8 mouse cellular contexts compared by ENCODE assay signal in the genomic region with DNA sequence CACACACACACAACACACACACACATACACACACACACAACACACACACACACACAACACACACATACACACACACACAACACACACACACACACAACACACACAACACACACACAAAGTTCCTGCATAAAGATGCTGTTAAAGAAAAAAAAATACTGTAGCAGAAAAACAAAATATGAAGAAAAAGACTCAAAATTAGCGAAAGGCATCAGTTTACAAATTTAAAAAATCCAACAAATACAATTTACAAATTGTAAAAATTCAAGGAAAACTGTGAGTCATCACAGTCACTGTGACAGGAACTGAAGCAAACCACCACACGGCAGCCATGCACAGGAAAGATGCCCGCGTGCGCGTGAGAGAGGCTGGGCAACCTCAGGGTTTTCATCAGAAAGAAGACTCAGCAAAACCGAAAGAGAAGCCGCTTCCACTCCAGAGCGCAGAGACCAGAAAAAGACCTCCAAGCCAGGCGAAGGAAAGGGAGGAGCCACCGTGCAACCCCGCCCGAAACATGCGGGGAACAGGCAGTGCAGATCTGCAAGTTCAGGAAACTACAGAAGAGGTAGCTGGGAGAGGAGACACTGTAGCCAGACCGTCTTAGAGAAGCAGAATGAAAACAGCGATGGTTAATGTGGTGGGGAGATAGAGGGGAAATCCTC. TPM values are rescaled to one million over a fixed set of nuclear protein-coding genes. Genes with fewer than 3 reads are reported as not detected.
DNase-seq lines count a peak whose midpoint lies in the region; ATAC-seq and TF ChIP-seq lines count a peak whose summit lies in the region.

No protein-coding gene starts in this region.

- TF ChIP-seq POLR2A in CH12.LX (IDR thresholded peaks at IDR 0.05; ENCODE audit: low read depth, low read length) = peak; percentile 80

- TF ChIP-seq RAD21 in CH12.LX (IDR thresholded peaks at IDR 0.05; ENCODE audit: low read depth, low read length) = no peak

- no peak for DNase-seq in embryonic facial prominence, embryonic 14.5 days (ENCODE audit: low spot score)
- no peak for DNase-seq in embryonic facial prominence, embryonic 10.5 days (ENCODE audit: low spot score)
- DNase-seq in CH12.LX (ENCODE audit: extremely low read depth) = peak; percentile 90
- DNase-seq in liver, embryonic 14.5 days (ENCODE audit: low read depth in 3 of 3, low spot score in 3 of 3) = no peak
- peak; percentile 43 for DNase-seq in skeletal muscle tissue, adult 2 months (ENCODE audit: low read depth, low spot score)
- DNase-seq in ovary, adult 18-20 months (ENCODE audit: low spot score) = no peak
- no peak for DNase-seq in forebrain, postnatal 0 days

- 0 out of 2 replicates have a peak, but pooled peaks cover 8% of the 10 kb centered on the region for H3K4me1 ChIP-seq in embryonic facial prominence, embryonic 14.5 days (ENCODE audit: control insufficient read depth, insufficient read depth, low read length)
- H3K4me1 ChIP-seq in embryonic facial prominence, embryonic 10.5 days = peaks cover 13% of the 10 kb centered on the region
- H3K4me1 ChIP-seq in CH12.LX (ENCODE audit: control insufficient read depth in 1 of 2, insufficient read depth in 2 of 2) = peaks cover 11 to 52% of the 10 kb centered on the region in 2 experiments
- H3K4me1 ChIP-seq in heart, embryonic 12.5 days (replicated peaks) = 0 out of 2 replicates have a peak, but pooled peaks cover 11% of the 10 kb centered on the region
- no peaks in the 10 kb centered on the region; a peak in 1 of 4 replicates for H3K4me1 ChIP-seq in liver, embryonic 14.5 days (replicated peaks; ENCODE audit: control insufficient read depth in 2 of 2, insufficient read depth in 2 of 2, low read length in 1 of 2)
- no peaks in the 10 kb centered on the region for H3K4me1 ChIP-seq in forebrain, postnatal 0 days (ENCODE audit: insufficient read depth)

- dilution Hi-C loops in CH12.LX (cut with MboI; ENCODE audit: extremely low pct_ligation_motif_present, extremely low pct_unique_long_range_greater_than_20kb, low sequenced_read_pairs) = no loop called here

- no peak for TF ChIP-seq CTCF in CH12.LX (conservative IDR thresholded peaks at IDR 0.05 in 1 of 2, IDR thresholded peaks at IDR 0.05 in 1 of 2; ENCODE audit: low read depth in 2 of 2, low read length in 2 of 2)
- no peak for TF ChIP-seq CTCF in liver, embryonic 14.5 days (IDR thresholded peaks at IDR 0.05; ENCODE audit: low read depth)
- TF ChIP-seq CTCF in forebrain, postnatal 0 days (IDR thresholded peaks at IDR 0.05; ENCODE audit: low read depth) = no peak

- in situ Hi-C loops in CH12.LX (cut with MboI; ENCODE audit: low pct_ligation_motif_present, low pct_unique_long_range_greater_than_20kb, low sequenced_read_pairs) = no loop called here

- WGBS in embryonic facial prominence, embryonic 14.5 days = 65% methylated on average over 16 of the region's 16 CpGs
- 76% methylated on average over 16 of the region's 16 CpGs for WGBS in embryonic facial prominence, embryonic 10.5 days
- WGBS in heart, embryonic 12.5 days = 49% methylated on average over 16 of the region's 16 CpGs
- 8% methylated on average over 16 of the region's 16 CpGs for WGBS in liver, embryonic 14.5 days (ENCODE audit: insufficient replicate concordance)
- WGBS in forebrain, postnatal 0 days = 74% methylated on average over 16 of the region's 16 CpGs

- H3K79me2 ChIP-seq in CH12.LX (replicated peaks; ENCODE audit: control insufficient read depth, extremely low read depth, insufficient read depth, poor library complexity, severe bottlenecking) = no peaks in the 10 kb centered on the region

- H3K4me2 ChIP-seq in embryonic facial prominence, embryonic 14.5 days (ENCODE audit: low read depth, low read length) = peak overlapping the region; percentile 31; the same call in 1 of the 2 replicates
- peak overlapping the region; percentile 39 for H3K4me2 ChIP-seq in CH12.LX (ENCODE audit: insufficient read depth, low read depth, poor library complexity, severe bottlenecking)
- peak overlapping the region; percentile 49 for H3K4me2 ChIP-seq in heart, embryonic 12.5 days
- peak overlapping the region; percentile 48 for H3K4me2 ChIP-seq in liver, embryonic 14.5 days (ENCODE audit: low read depth)
- no peak overlapping the region for H3K4me2 ChIP-seq in forebrain, postnatal 0 days (ENCODE audit: low read depth)

- no peaks in the 10 kb centered on the region for H3K36me3 ChIP-seq in embryonic facial prominence, embryonic 14.5 days (ENCODE audit: control insufficient read depth, insufficient read depth, low read length)
- H3K36me3 ChIP-seq in embryonic facial prominence, embryonic 10.5 days (replicated peaks) = no peaks in the 10 kb centered on the region
- no peaks in the 10 kb centered on the region for H3K36me3 ChIP-seq in CH12.LX (replicated peaks in 1 of 2; ENCODE audit: control insufficient read depth in 1 of 2, insufficient read depth in 1 of 2, low read length in 1 of 2)
- no peaks in the 10 kb centered on the region for H3K36me3 ChIP-seq in heart, embryonic 12.5 days
- no peaks in the 10 kb centered on the region for H3K36me3 ChIP-seq in liver, embryonic 14.5 days (replicated peaks; ENCODE audit: control insufficient read depth, insufficient read depth, low read depth)
- no peaks in the 10 kb centered on the region for H3K36me3 ChIP-seq in forebrain, postnatal 0 days (ENCODE audit: insufficient read depth)

- no peaks in the 10 kb centered on the region for H3K27me3 ChIP-seq in embryonic facial prominence, embryonic 14.5 days (replicated peaks; ENCODE audit: control insufficient read depth, insufficient read depth, low read length)
- H3K27me3 ChIP-seq in embryonic facial prominence, embryonic 10.5 days (replicated peaks; ENCODE audit: low read depth, poor library complexity, severe bottlenecking) = no peaks in the 10 kb centered on the region
- no peaks in the 10 kb centered on the region for H3K27me3 ChIP-seq in CH12.LX (replicated peaks)
- H3K27me3 ChIP-seq in heart, embryonic 12.5 days (replicated peaks) = no peaks in the 10 kb centered on the region
- H3K27me3 ChIP-seq in liver, embryonic 14.5 days (ENCODE audit: control insufficient read depth, insufficient read depth, low read length) = no peaks in the 10 kb centered on the region
- H3K27me3 ChIP-seq in forebrain, postnatal 0 days (ENCODE audit: insufficient read depth, low read length) = no peaks in the 10 kb centered on the region

- no peak for ATAC-seq in embryonic facial prominence, embryonic 14.5 days (ENCODE audit: low read depth)
- no peak for ATAC-seq in heart, embryonic 12.5 days (ENCODE audit: insufficient number of reproducible peaks, low FRiP score)
- ATAC-seq in liver, embryonic 14.5 days (ENCODE audit: insufficient read depth) = peak; percentile 45
- ATAC-seq in forebrain, postnatal 0 days = no peak

- H3K9ac ChIP-seq in embryonic facial prominence, embryonic 14.5 days (ENCODE audit: low read depth, low read length) = no peak overlapping the region
- peak overlapping the region; percentile 34 for H3K9ac ChIP-seq in CH12.LX (ENCODE audit: insufficient read depth, low read depth)
- H3K9ac ChIP-seq in heart, embryonic 12.5 days = no peak overlapping the region; the same call in 1 of the 2 replicates
- no peak overlapping the region for H3K9ac ChIP-seq in liver, embryonic 14.5 days (replicated peaks)
- no peak overlapping the region for H3K9ac ChIP-seq in forebrain, postnatal 0 days

- no peak overlapping the region for H3K4me3 ChIP-seq in embryonic facial prominence, embryonic 14.5 days (ENCODE audit: low read depth, low read length)
- no peak overlapping the region for H3K4me3 ChIP-seq in embryonic facial prominence, embryonic 10.5 days
- peak overlapping the region; percentile 13 to 30 (median 26) for H3K4me3 ChIP-seq in CH12.LX (replicated peaks in 1 of 3; ENCODE audit: low read depth in 2 of 3, low read length in 2 of 3, poor library complexity in 1 of 3)
- H3K4me3 ChIP-seq in heart, embryonic 12.5 days = peak overlapping the region; percentile 24; the same call in 1 of the 2 replicates
- 0 out of 4 replicates have a peak overlapping the region, but pooled peaks of 1 of the 2 experiments have one; percentile 6 for H3K4me3 ChIP-seq in liver, embryonic 14.5 days (ENCODE audit: insufficient read depth in 1 of 2, low read depth in 2 of 2, low read length in 2 of 2)
- no peak overlapping the region for H3K4me3 ChIP-seq in forebrain, postnatal 0 days (ENCODE audit: low read depth, low read length)

- no peak overlapping the region for H3K27ac ChIP-seq in embryonic facial prominence, embryonic 14.5 days (replicated peaks; ENCODE audit: low read depth, low read length)
- no peak overlapping the region for H3K27ac ChIP-seq in embryonic facial prominence, embryonic 10.5 days (replicated peaks)
- H3K27ac ChIP-seq in CH12.LX (ENCODE audit: insufficient read depth, low read depth) = peak overlapping the region; percentile 57
- no peak overlapping the region; the same call in 1 of the 2 replicates for H3K27ac ChIP-seq in heart, embryonic 12.5 days (ENCODE audit: poor library complexity, severe bottlenecking)
- no peak overlapping the region for H3K27ac ChIP-seq in liver, embryonic 14.5 days
- no peak overlapping the region for H3K27ac ChIP-seq in forebrain, postnatal 0 days (ENCODE audit: low read depth, low read length)

- peak; percentile 81 for TF ChIP-seq EP300 in CH12.LX (IDR thresholded peaks at IDR 0.05; ENCODE audit: low read length)
- no peak for TF ChIP-seq EP300 in liver, embryonic 14.5 days (IDR thresholded peaks at IDR 0.05; ENCODE audit: low read depth)

- H3K9me3 ChIP-seq in embryonic facial prominence, embryonic 14.5 days (ENCODE audit: control insufficient read depth, low read length) = 0 out of 2 replicates have a peak, but pooled peaks cover 5% of the 10 kb centered on the region
- H3K9me3 ChIP-seq in embryonic facial prominence, embryonic 10.5 days = no peaks in the 10 kb centered on the region
- H3K9me3 ChIP-seq in CH12.LX (replicated peaks; ENCODE audit: low read length) = peaks cover 8% of the 10 kb centered on the region
- H3K9me3 ChIP-seq in heart, embryonic 12.5 days (replicated peaks) = peaks cover 3% of the 10 kb centered on the region; the same call in 1 of the 2 replicates
- H3K9me3 ChIP-seq in liver, embryonic 14.5 days (ENCODE audit: control insufficient read depth, low read length) = no peaks in the 10 kb centered on the region
- no peaks in the 10 kb centered on the region for H3K9me3 ChIP-seq in forebrain, postnatal 0 days (ENCODE audit: low read length)

RNA-seq across cellular contexts. Expression of gene Baiap2, which starts 14.4 kb away (rescaled TPM):
- polyA plus RNA-seq in embryonic facial prominence, embryonic 14.5 days (2014; fragmentation: Nextera tagmentation; extraction: Ambion mirVana) = 22.1 and 26.5 TPM in 2 replicates
- 9.6 and 11.0 TPM in 2 replicates for polyA plus RNA-seq in embryonic facial prominence, embryonic 10.5 days (2016; fragmentation: Nextera tagmentation; extraction: Ambion mirVana)
- total RNA-seq in CH12.LX (2012; rRNA removed) (6.7 and 9.9 TPM in 2 replicates), CH12.LX (2014; rRNA removed) (3.2 and 3.4 TPM in 2 replicates)
- polyA plus RNA-seq in CH12.LX (2012; ENCODE audit: insufficient read length, low read depth) = 5.6 and 6.1 TPM in 2 replicates
- 15.6 and 16.4 TPM in 2 replicates for polyA plus RNA-seq in heart, embryonic 12.5 days (2016; fragmentation: Nextera tagmentation; extraction: Ambion mirVana)
- 5.6 and 6.3 TPM in 2 replicates for polyA plus RNA-seq in liver, embryonic 14.5 days (2012; rRNA removed)
- polyA plus RNA-seq in liver, embryonic 14.5 days (2014; fragmentation: Nextera tagmentation; extraction: Ambion mirVana) = 4.2 and 4.8 TPM in 2 replicates
- 42.3 and 52.0 TPM in 2 replicates for total RNA-seq in forebrain, postnatal 0 days (2014; rRNA removed)
- 31.1 and 36.6 TPM in 2 replicates for polyA plus RNA-seq in forebrain, postnatal 0 days (2015; fragmentation: Nextera tagmentation; extraction: Ambion mirVana)

RNA-seq across cellular contexts. Expression of gene Chmp6, which starts 14.9 kb away (rescaled TPM):
- 77.9 and 89.3 TPM in 2 replicates for polyA plus RNA-seq in embryonic facial prominence, embryonic 14.5 days (2014; fragmentation: Nextera tagmentation; extraction: Ambion mirVana)
- polyA plus RNA-seq in embryonic facial prominence, embryonic 10.5 days (2016; fragmentation: Nextera tagmentation; extraction: Ambion mirVana) = 117 and 120 TPM in 2 replicates
- 59.7 and 67.2 TPM in 2 replicates for total RNA-seq in CH12.LX (2012; rRNA removed)
- total RNA-seq in CH12.LX (2014; rRNA removed) = 63.2 and 70.6 TPM in 2 replicates
- polyA plus RNA-seq in CH12.LX (2012; ENCODE audit: insufficient read length, low read depth) = 50.3 and 67.9 TPM in 2 replicates
- 67.8 and 70.4 TPM in 2 replicates for polyA plus RNA-seq in heart, embryonic 12.5 days (2016; fragmentation: Nextera tagmentation; extraction: Ambion mirVana)
- polyA plus RNA-seq in liver, embryonic 14.5 days (2012; rRNA removed) = 13.5 and 15.2 TPM in 2 replicates
- polyA plus RNA-seq in liver, embryonic 14.5 days (2014; fragmentation: Nextera tagmentation; extraction: Ambion mirVana) = 25.2 and 27.2 TPM in 2 replicates
- 91.1 and 91.9 TPM in 2 replicates for total RNA-seq in forebrain, postnatal 0 days (2014; rRNA removed)
- 102 and 105 TPM in 2 replicates for polyA plus RNA-seq in forebrain, postnatal 0 days (2015; fragmentation: Nextera tagmentation; extraction: Ambion mirVana)

Comparison
In these comparisons a context has a peak if more than half of its experiments do, and no peak if none do; other contexts are left out.
1. DNase-seq: peak in CH12.LX (single experiment) and skeletal muscle tissue, adult 2 months (single experiment); none in embryonic facial prominence, embryonic 14.5 days (single experiment), embryonic facial prominence, embryonic 10.5 days (single experiment), liver, embryonic 14.5 days (0 of 3), ovary, adult 18-20 months (single experiment) and forebrain, postnatal 0 days (single experiment).
2. H3K4me3 ChIP-seq: peak in CH12.LX (3 of 3) and heart, embryonic 12.5 days (single experiment); none in embryonic facial prominence, embryonic 14.5 days (single experiment), embryonic facial prominence, embryonic 10.5 days (single experiment) and forebrain, postnatal 0 days (single experiment).